Mouse (Mus musculus) olfactory bulb, adult 2 months (tissue): ENCODE measurements around the gene Tspan33. TPM values are rescaled to one million over a fixed set of nuclear protein-coding genes. Genes with fewer than 3 reads are reported as not detected.
"Not testable (repeated sequence)": the region's sequence is repeated elsewhere in the genome, so short reads cannot be mapped to it uniquely, and the experiment has no call there.

Experiments
- H3K27ac ChIP-seq: fragments of 200-500 bp; 2 replicates; pipeline ENCODE4 v1.5.1; 2012; ENCODE audit warnings: low read depth, low read length; ENCODE audit not compliant: insufficient read depth
- H3K4me1 ChIP-seq: fragments of 200-500 bp; 2 replicates; pipeline ENCODE4 v1.6.1; 2012; ENCODE audit warnings: low read length; ENCODE audit not compliant: control insufficient read depth, insufficient read depth
- H3K4me3 ChIP-seq: fragments of 200-500 bp; 2 replicates; pipeline ENCODE4 v1.5.1; 2012; ENCODE audit warnings: mild to moderate bottlenecking, low read depth, low read length, moderate library complexity; ENCODE audit not compliant: insufficient read depth
- CTCF ChIP-seq: fragments of 200-500 bp; IDR thresholded peaks from 2 replicates; pipeline ENCODE4 v1.5.1; 2012; ENCODE audit warnings: low read depth, mild to moderate bottlenecking, low read length, moderate library complexity; ENCODE audit not compliant: insufficient read depth
- POLR2A ChIP-seq: fragments of 200-500 bp; IDR thresholded peaks from 2 replicates; pipeline ENCODE4 v1.6.1; 2012; ENCODE audit warnings: mild to moderate bottlenecking, low read depth, low read length, moderate library complexity; ENCODE audit not compliant: insufficient read depth
- WGBS: fragments of 180-500 bp; shearing (Covaris S2); methylation state at CpG from one replicate; pipeline ENCODE4 v1.1.7; 2018; 5-methylcytosine and 5-hydroxymethylcytosine counted together
- polyA plus RNA-seq: library from polyadenylated mRNA; stranded (reverse); fragments of >200 nt; gene quantifications from 2 replicates; pipeline ENCODE4 v1.2.4, GENCODE M21; 2012; ENCODE audit warnings: low replicate concordance; ENCODE audit not compliant: missing spikeins, insufficient read depth, insufficient read length

Gene Tspan33
- polyA plus RNA-seq, 1 experiment, result not detected

GRCm38 (mm10) chr6:29672563-29673411 is 21.2 kb upstream of the Tspan33 start:
- peak overlapping the region; percentile 99 for H3K27ac ChIP-seq

GRCm38 (mm10) chr6:29673739-29674138 is 20.3 kb upstream of the Tspan33 start:
- WGBS, result 47% methylated on average over 2 of the region's 2 CpGs
- Histone ChIP-seq H3K4me1 (peaks cover 13% of the 10 kb centered on the region), H3K27ac (peak overlapping the region; percentile 99; the same call in 1 of the 2 replicates), H3K4me3 (no peak overlapping the region)
- TF ChIP-seq CTCF, result no peak
- no peak for TF ChIP-seq POLR2A

More at GRCm38 (mm10) chr6:29672563-29673411, 21.2 kb upstream of the Tspan33 start:
- Histone ChIP-seq H3K4me1 (peaks cover 13% of the 10 kb centered on the region), H3K4me3 (no peak overlapping the region; the same call in 1 of the 2 replicates)
- no peak for TF ChIP-seq CTCF
- 26% methylated on average over 12 of the region's 12 CpGs for WGBS

DNA sequence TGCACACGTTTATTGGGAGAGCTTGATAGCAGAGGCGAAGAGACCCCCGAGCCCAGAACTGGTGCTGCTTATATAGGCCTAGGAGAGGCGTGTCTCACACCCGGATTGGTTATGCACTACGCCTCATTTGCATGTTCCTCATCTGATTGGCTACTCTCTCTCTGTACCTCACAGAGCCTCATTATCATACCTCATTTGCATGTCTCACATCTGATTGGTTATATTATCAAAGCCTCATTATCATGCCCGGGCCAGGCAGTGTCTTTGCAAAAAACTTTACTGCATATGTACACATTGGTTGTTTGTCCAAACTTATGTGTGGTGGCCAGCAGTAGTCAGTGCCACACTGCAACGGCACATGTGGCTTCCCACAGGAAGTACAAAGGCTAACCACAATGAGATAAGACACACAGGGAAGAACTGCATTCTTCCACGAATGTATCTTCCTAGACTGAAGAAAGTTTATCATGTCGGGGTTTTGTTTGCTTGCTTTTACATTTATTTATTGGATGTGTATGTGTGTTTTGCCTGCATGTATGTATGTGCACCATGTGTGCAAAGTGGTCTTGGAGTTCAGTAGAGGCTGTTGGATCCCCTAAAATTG is 14.0 kb upstream of the Tspan33 start:
- not testable (repeated sequence) for H3K4me3 ChIP-seq, H3K27ac ChIP-seq
- WGBS, result 86% methylated on average over 10 of the region's 10 CpGs

DNA sequence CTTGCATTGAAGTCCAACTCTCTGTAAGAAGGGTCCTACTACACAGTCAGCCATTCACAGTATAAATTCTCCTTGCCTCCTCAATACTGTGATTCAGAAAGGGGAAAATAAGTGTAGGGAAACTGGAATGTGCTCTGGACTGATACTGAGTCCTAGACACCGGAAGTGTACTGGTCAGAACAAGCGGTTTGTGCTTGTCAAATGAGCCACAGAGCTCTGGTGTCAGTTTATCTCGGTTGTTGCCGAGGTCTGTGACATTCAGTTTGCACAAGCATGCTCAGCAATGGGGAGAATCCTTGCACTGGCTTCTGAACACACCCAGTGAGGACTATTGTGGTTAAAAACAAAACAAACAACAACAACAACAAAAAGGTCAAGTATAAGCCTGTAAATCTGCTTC is 12.2 kb upstream of the Tspan33 start:
- WGBS, result 88% methylated on average over 4 of the region's 4 CpGs
- Histone ChIP-seq H3K4me3 (no peak overlapping the region), H3K4me1 (peaks cover 9% of the 10 kb centered on the region), H3K27ac (no peak overlapping the region)
- TF ChIP-seq POLR2A (no peak), CTCF (no peak)

More for the DNA sequence above, 14.0 kb upstream of the Tspan33 start:
- not testable (repeated sequence) for H3K4me1 ChIP-seq

DNA sequence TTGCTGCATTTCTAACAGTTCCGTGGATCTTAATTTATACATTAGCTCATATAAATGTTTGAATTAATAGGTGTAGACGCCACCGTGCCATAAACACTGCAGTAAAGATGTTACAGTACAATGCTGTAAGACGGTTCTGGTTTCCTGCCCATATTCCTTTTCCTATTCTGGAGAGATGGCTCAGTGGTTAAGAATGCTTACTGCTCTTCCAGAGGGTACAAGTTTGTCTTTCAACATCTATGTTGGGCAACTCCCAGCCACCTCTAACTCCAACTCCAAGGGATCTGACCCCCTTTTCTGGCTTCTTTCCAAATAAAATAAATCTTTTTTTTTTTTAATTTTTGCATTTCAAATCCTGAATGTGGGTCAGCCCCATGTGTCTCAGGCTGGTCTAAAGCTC is 9.3 kb upstream of the Tspan33 start:
- peaks cover 9% of the 10 kb centered on the region for H3K4me1 ChIP-seq
- H3K27ac ChIP-seq, result no peak overlapping the region
- no peak overlapping the region for H3K4me3 ChIP-seq
- 89% methylated on average over 4 of the region's 4 CpGs for WGBS
- TF ChIP-seq CTCF, result no peak
- TF ChIP-seq POLR2A, result no peak

- WGBS, result 36% methylated on average over 4 of the region's 4 CpGs
- Histone ChIP-seq H3K27ac (no peak overlapping the region), H3K4me1 (peaks cover 9% of the 10 kb centered on the region), H3K4me3 (no peak overlapping the region)
- TF ChIP-seq POLR2A (no peak), CTCF (no peak)
Measured at GRCm38 (mm10) chr6:29685952-29686351, 8.1 kb upstream of the Tspan33 start.

- peaks cover 10% of the 10 kb centered on the region for H3K4me1 ChIP-seq
- no peak overlapping the region for H3K27ac ChIP-seq
- TF ChIP-seq POLR2A (no peak), CTCF (no peak)
- no peak overlapping the region for H3K4me3 ChIP-seq
- WGBS, result 72% methylated on average over 8 of the region's 8 CpGs
Measured at GRCm38 (mm10) chr6:29689458-29689857, 4.6 kb upstream of the Tspan33 start.

DNA sequence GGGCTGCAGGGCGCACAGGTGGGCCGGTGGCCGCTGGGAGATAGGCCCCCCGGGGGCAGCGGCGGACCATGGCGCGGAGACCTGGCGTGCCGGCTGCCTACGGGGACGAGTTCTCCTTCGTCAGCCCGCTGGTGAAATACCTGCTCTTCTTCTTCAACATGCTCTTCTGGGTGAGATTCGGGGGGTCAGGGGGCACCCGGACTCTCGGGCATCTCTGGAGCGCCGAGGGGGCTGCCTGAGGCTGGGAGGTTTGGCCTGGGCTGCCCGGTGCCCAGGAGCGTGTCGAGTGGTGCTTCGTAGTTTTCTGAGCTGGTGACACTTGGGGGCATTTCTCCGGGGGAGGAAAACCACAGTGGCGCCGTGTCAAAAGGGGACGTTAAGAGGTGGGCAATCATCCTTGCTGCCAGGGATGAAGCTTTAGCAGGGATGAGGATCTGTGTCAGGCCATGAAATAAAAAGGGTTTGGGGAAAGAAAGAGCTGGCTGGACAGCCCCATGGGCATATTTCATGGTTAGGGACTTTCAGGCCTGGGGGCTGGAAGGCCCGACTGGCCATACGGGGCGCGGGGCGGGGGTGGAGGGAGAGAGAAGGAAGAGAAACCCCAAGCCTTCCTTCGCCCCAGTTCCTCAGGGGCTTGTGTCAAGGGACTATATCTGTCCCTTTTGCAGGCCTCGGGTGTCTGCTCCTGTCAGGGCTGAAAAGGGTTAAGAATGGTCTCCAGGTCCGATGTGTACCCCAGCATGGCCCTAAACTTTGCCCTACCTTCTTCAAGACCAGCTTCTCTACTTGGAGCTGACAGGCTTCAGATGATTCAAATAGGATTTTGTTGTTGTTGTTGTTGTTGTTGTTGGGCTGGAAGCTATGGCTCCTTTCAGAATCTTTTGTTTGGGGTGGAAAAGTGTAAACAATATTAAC is 610 bp downstream of the Tspan33 start:
- peaks cover 15% of the 10 kb centered on the region for H3K4me1 ChIP-seq
- 7% methylated on average over 35 of the region's 35 CpGs for WGBS
- H3K27ac ChIP-seq, result no peak overlapping the region

GRCm38 (mm10) chr6:29695290-29695674 is 1.3 kb downstream of the Tspan33 start:
- WGBS, result 44% methylated on average over 3 of the region's 3 CpGs
- Histone ChIP-seq H3K27ac (no peak overlapping the region), H3K4me3 (peak overlapping the region; percentile 31), H3K4me1 (peaks cover 15% of the 10 kb centered on the region)
- TF ChIP-seq CTCF (no peak), POLR2A (no peak)

More for the DNA sequence above, 610 bp downstream of the Tspan33 start:
- TF ChIP-seq POLR2A, result no peak
- no peak for TF ChIP-seq CTCF
- H3K4me3 ChIP-seq, result peak overlapping the region; percentile 93
